Mouse (Mus musculus) midbrain, postnatal 0 days (tissue): ENCODE measurements around the gene Wapl. TPM values are rescaled to one million over a fixed set of nuclear protein-coding genes. Genes with fewer than 3 reads are reported as not detected.

ENCODE experiments used
- ATAC-seq: fragments of 200-750 bp; cut with Nextera tagmentation; 2 replicates; pipeline ENCODE4 v1.8.0; 2017; ENCODE audit warnings: moderate number of reproducible peaks, mild to moderate bottlenecking, moderate TSS enrichment, moderate library complexity; ENCODE audit not compliant: low FRiP score
- DNase-seq: peaks from one replicate; pipeline ENCODE4 v3.0.0-alpha.2; 2015; ENCODE audit warnings: low spot score
- H3K27ac ChIP-seq: fragments of 300-500 bp; sonication (generic); 2 replicates; pipeline ENCODE4 v1.5.1; 2014; ENCODE audit warnings: low read depth, mild to moderate bottlenecking, low read length, mixed read lengths
- H3K27me3 ChIP-seq: fragments of 300-500 bp; sonication (generic); 2 replicates; pipeline ENCODE4 v1.6.1; 2014; ENCODE audit warnings: low read length, control low read depth, mixed read lengths; ENCODE audit not compliant: insufficient read depth
- H3K36me3 ChIP-seq: fragments of 300-500 bp; sonication (generic); 2 replicates; pipeline ENCODE4 v1.6.1; 2014; ENCODE audit warnings: low read length, control low read depth, mixed read lengths; ENCODE audit not compliant: insufficient read depth
- H3K4me1 ChIP-seq: fragments of 300-500 bp; sonication (generic); 2 replicates; pipeline ENCODE4 v1.6.1; 2014; ENCODE audit warnings: mild to moderate bottlenecking, control low read depth, antibody characterized with exemption, low read length, mixed read lengths; ENCODE audit not compliant: insufficient read depth
- H3K4me2 ChIP-seq: fragments of 300-500 bp; sonication (generic); 2 replicates; pipeline ENCODE4 v1.6.1; 2014; ENCODE audit warnings: low read depth, mild to moderate bottlenecking, low read length, mixed read lengths; ENCODE audit not compliant: poor library complexity, severe bottlenecking
- H3K4me3 ChIP-seq: fragments of 300-500 bp; sonication (generic); 2 replicates; pipeline ENCODE4 v1.5.1; 2014; ENCODE audit warnings: low read depth, mild to moderate bottlenecking, low read length, moderate library complexity
- H3K9ac ChIP-seq: fragments of 300-500 bp; sonication (generic); replicated peaks from 2 replicates; pipeline ENCODE4 v1.6.1; 2014; ENCODE audit warnings: mild to moderate bottlenecking, low read length, moderate library complexity, mixed read lengths; ENCODE audit not compliant: poor library complexity, severe bottlenecking
- H3K9me3 ChIP-seq: fragments of 300-500 bp; sonication (generic); 2 replicates; pipeline ENCODE4 v1.6.1; 2016; ENCODE audit warnings: low read length, control low read depth
- CTCF ChIP-seq: IDR thresholded peaks from 2 replicates; pipeline ENCODE4 v1.5.1; 2016; ENCODE audit warnings: antibody characterized with exemption, mild to moderate bottlenecking
- WGBS: fragments of 180-500 bp; shearing (Covaris S2); extraction: QIAGEN DNeasy Blood & Tissue Kit; methylation state at CpG from one replicate; pipeline ENCODE4 v1.1.7; 2014; 5-methylcytosine and 5-hydroxymethylcytosine counted together
- polyA plus RNA-seq: library from polyadenylated mRNA; unstranded; fragments of >200 nt; fragmentation: Nextera tagmentation; extraction: Ambion mirVana; gene quantifications from 2 replicates; pipeline ENCODE4 v1.2.1, GENCODE M21; 2015
- total RNA-seq: library from RNA; depleted of rRNA; stranded (reverse); fragments of >200 nt; gene quantifications from 2 replicates; pipeline ENCODE4 v1.2.3, GENCODE M21; 2014; rRNA removed

Gene Wapl
- total RNA-seq (14.8 and 23.7 TPM in 2 replicates), polyA plus RNA-seq (8.8 and 9.9 TPM in 2 replicates)

DNA sequence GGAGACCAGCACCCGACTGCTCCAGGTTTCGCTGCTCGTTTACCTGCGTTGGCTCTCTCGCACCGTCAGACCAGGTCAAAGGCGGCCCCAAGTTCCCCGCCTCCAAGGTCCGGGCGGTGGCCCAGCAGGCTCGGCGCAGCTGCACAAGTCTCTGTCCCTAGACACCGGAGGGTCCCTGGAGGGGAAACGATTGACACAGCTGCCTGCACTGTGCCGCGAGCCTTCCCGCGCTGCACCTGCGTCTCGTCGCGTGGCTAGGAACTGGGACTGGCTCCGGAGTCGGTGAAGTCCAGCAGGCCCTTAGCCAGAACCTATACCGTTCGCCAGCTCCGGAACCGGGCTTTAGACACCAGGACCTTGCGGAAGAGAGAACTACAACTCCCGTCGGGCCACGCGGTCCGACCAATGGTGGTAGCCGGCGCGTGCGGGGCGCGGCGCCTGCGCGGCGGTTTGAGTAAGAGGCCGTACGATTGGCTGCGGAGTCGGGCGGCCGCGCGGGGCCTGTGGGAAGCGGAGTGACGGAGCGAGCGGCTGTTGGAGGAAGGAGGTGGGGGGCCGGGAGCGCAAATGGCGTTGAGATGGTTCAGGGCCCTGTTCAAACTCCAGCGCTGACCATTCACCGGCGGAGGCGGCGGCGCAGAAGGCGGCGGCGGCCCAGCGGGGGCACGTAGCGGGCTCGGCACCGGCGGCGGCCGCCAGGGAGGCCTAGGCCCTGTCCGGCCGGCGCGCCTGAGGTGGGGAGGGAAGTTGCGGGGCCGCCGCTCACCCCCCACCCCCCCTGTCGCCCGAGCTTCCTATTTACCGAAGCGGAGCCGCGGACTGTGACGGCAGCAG lies at the start of gene Wapl:
TSS of gene Wapl (plus strand) at position 534 of the 834 bp plus-strand sequence.
- under 1% methylated on average over 75 of the region's 90 CpGs for WGBS
- no peak for TF ChIP-seq CTCF
- peak within 1 kb of the TSS; percentile 89 for H3K9ac ChIP-seq

DNA sequence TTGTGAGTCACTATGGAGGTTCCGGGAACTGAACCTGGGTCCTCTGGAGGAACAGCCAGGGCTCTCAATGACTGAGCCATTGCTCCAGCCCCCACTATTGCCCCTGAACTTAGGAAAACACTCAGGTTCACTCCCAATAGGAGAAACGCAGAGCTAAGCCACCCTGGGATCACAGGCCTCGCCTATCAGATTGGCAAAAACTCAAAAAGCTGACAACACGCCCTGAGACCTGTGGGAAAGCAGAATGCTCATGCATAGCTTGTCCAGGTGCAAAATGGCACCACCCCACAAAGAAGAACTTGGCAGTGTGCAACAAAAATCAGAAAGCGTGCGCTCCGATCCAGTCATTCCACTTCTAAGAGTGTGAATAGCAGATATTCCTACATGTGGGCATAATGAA lies 46.9 kb upstream of the Wapl start:
- DNase-seq (no peak), ATAC-seq (no peak)
- WGBS: 95% methylated on average over 7 of the region's 7 CpGs
- no peak for TF ChIP-seq CTCF
- H3K9ac ChIP-seq: no peak overlapping the region
- H3K4me1 ChIP-seq: no peaks in the 10 kb centered on the region
- no peaks in the 10 kb centered on the region for H3K9me3 ChIP-seq
- no peaks in the 10 kb centered on the region for H3K36me3 ChIP-seq
- H3K4me3 ChIP-seq: no peak overlapping the region
- H3K27me3 ChIP-seq: no peaks in the 10 kb centered on the region
- H3K27ac ChIP-seq: no peak overlapping the region
- H3K4me2 ChIP-seq: no peak overlapping the region

More for the DNA sequence above, at the start of gene Wapl:
- Histone ChIP-seq H3K4me3 (peak within 1 kb of the TSS; percentile 92), H3K36me3 (no peaks in the 10 kb centered on the region), H3K4me1 (0 out of 2 replicates have a peak, but pooled peaks cover 8% of the 10 kb centered on the region), H3K27ac (peak within 1 kb of the TSS; percentile 93), H3K9me3 (no peaks in the 10 kb centered on the region), H3K27me3 (no peaks in the 10 kb centered on the region), H3K4me2 (peak within 1 kb of the TSS; percentile 94)
- DNase-seq: peak; percentile 98
- ATAC-seq: peak; percentile 99

DNA sequence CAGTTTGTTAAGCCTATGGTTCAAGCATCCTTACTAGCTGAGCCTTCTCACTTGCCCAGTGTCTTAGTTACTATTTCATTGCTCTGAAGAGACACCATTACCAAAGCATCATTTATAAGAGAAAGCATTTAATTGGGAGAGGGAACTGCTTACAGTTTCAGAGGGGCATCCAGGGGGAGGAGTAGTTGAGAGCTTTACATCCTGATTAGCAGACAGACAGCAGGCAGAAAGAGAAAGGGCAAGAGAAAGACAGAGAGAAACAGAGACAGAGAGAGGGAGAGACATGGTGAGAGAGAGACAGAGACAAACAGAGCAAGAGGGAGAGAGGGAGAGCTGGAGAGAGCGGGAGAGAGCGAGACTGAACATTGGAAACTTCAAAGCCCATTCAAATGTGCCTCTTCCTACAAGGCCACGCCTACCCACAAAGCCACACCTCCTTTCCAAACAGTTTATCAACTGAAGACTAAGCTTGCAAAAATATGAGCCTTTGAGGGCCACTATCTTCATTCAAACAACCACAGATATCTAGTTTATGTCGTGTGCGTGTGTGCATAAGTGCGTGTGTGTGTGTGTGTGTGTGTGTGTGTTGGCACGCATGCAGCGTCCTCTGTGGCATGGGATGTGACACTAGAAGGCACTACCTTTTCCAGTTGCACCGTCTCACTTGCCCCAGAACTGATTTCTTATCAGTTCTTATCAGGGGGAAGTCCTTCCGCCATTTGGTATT lies 40.8 kb upstream of the Wapl start:
- Histone ChIP-seq H3K36me3 (no peaks in the 10 kb centered on the region), H3K9ac (no peak overlapping the region), H3K9me3 (no peaks in the 10 kb centered on the region), H3K27ac (no peak overlapping the region), H3K4me2 (no peak overlapping the region), H3K27me3 (no peaks in the 10 kb centered on the region), H3K4me3 (no peak overlapping the region), H3K4me1 (no peaks in the 10 kb centered on the region)
- no peak for ATAC-seq
- DNase-seq: no peak
- 76% methylated on average over 10 of the region's 10 CpGs for WGBS
- TF ChIP-seq CTCF: no peak

DNA sequence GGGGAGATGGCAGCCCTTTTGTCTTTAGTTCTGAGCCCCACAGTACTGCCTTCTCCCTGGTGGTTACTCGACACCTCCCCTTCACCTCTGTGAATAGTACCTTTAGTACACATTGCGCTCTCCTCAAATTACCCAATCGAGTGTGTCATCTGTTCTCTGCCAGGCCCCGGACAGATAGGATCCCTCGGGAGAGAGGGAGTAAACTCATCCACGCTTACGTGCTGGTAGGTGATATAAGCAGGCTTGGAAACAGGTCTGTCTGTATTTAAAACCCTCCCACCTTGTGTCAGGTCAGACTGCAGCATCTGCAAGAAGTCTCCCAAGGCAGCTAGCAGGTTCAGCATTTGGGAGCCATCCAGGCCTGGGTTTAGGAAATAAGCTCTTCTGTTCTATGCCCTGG lies 38.5 kb upstream of the Wapl start:
- H3K9me3 ChIP-seq: no peaks in the 10 kb centered on the region
- no peak for DNase-seq
- no peak overlapping the region for H3K4me3 ChIP-seq
- ATAC-seq: no peak
- 54% methylated on average over 7 of the region's 7 CpGs for WGBS
- no peaks in the 10 kb centered on the region for H3K27me3 ChIP-seq
- no peaks in the 10 kb centered on the region for H3K36me3 ChIP-seq
- H3K27ac ChIP-seq: no peak overlapping the region
- TF ChIP-seq CTCF: no peak
- H3K4me2 ChIP-seq: no peak overlapping the region
- H3K4me1 ChIP-seq: no peaks in the 10 kb centered on the region
- no peak overlapping the region for H3K9ac ChIP-seq

DNA sequence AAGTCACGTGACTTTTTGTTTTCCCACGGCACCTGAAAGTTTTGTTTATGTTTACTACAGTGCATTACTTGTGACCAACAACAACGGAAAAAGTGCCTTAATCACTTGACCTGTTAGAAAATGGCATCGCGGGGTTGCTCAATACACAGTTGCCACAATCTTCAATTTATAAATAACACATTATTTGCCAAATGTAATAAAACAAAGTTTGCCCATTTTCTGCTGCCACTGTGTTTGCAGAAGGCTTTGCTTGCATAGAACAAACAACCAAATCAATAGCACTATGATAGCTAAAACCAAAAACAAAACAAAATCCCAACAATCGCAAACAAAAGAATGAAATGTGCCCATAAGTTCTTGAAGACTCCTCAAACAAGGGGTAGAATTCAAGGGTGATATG lies 38.0 kb upstream of the Wapl start:
- Histone ChIP-seq H3K27me3 (no peaks in the 10 kb centered on the region), H3K36me3 (no peaks in the 10 kb centered on the region), H3K4me2 (no peak overlapping the region), H3K9ac (no peak overlapping the region), H3K27ac (no peak overlapping the region), H3K4me3 (no peak overlapping the region), H3K9me3 (no peaks in the 10 kb centered on the region), H3K4me1 (no peaks in the 10 kb centered on the region)
- TF ChIP-seq CTCF: no peak
- ATAC-seq (no peak), DNase-seq (no peak)
- WGBS: 87% methylated on average over 6 of the region's 6 CpGs

DNA sequence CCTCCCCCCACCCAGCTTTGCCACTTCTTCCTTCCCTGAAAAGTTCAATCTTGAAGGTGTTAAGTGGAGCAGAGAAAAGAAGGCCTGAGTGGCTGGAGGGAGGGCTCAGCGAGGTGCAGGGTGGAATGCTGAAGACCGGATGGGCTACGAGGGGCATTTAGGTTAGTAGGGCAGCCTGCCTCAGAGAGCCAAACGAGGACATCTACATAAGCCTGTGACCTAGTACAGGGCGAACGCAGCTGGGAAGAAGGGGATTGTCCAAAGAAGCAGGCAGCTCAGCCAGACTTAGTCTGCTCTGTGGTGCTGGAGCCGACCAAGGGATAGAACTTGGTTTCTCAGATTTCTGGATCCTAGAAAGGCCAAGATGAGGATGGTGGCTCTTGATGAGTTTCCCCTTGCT lies 29.6 kb upstream of the Wapl start:
- Histone ChIP-seq H3K9me3 (no peaks in the 10 kb centered on the region), H3K27ac (no peak overlapping the region), H3K27me3 (no peaks in the 10 kb centered on the region), H3K4me1 (no peaks in the 10 kb centered on the region), H3K4me2 (no peak overlapping the region), H3K4me3 (no peak overlapping the region), H3K36me3 (no peaks in the 10 kb centered on the region), H3K9ac (no peak overlapping the region)
- TF ChIP-seq CTCF: no peak
- no peak for ATAC-seq
- WGBS: 75% methylated on average over 7 of the region's 7 CpGs
- DNase-seq: no peak
